Mouse (Mus musculus) left cerebral cortex, postnatal 10 days (tissue): Measurements from ENCODE around the gene Prmt8. TPM values are rescaled to one million over a fixed set of nuclear protein-coding genes. Genes with fewer than 3 reads are reported as not detected.
A peak's percentile ranks its signal among the peaks of the same experiment; 100 is the strongest.

Source experiments
- DNase-seq, 2 experiments: peaks; one replicate each; pipeline ENCODE4 v3.0.0; 2021 to 2022; ENCODE audit warnings: low spot score in 2 of 2, mixed read lengths in 1 of 2; ENCODE audit errors: extremely low spot score in 1 of 2
- intact Hi-C: fragments of 180-260 bp; cut with DNase I; formaldehyde crosslinking; loops from one replicate; pipeline ENCODE4 v1.15.1; 2025
- total RNA-seq, 2 experiments: library from RNA; stranded (reverse); gene quantifications; 2 replicates each; pipeline ENCODE4 v1.2.3; 2021

Gene Prmt8
- 100 to 1,000 TPM; 110 to 112 TPM for total RNA-seq

GRCm38 (mm10) chr6:127769275-127770156 lies at the start of gene Prmt8:
Gene Prmt8 (minus strand): TSS chr6:127769472.
- intact Hi-C loops, result loop anchor here (5.0 to 10.0 kb wide), 5 partner anchors 47 to 225 kb away; no protein-coding TSS in a partner anchor
- peak; percentile 39 to 57 for DNase-seq

- peak; percentile 38 to 47 for DNase-seq
- intact Hi-C loops, result no loop called here
Measured at GRCm38 (mm10) chr6:127803046-127803729, 33.9 kb upstream of the Prmt8 start.

GRCm38 (mm10) chr6:127802211-127802610 lies 32.9 kb upstream of the Prmt8 start:
- intact Hi-C loops, result no loop called here
- no peak for DNase-seq

- intact Hi-C loops, result no loop called here
Measured at GRCm38 (mm10) chr6:127790023-127790422, 20.8 kb upstream of the Prmt8 start.

GRCm38 (mm10) chr6:127770806-127771205 lies 1.5 kb upstream of the Prmt8 start:
- intact Hi-C loops, result loop anchor here (5.0 kb wide), 1 partner anchor 151 kb away; no protein-coding TSS in a partner anchor

More at GRCm38 (mm10) chr6:127790023-127790422, 20.8 kb upstream of the Prmt8 start:
- no peak for DNase-seq

GRCm38 (mm10) chr6:127768621-127769274 lies 524 bp downstream of the Prmt8 start:
- intact Hi-C loops, result loop anchor here (5.0 to 10.0 kb wide), 4 partner anchors 46 to 224 kb away; no protein-coding TSS in a partner anchor
- peak in 1 of 2 experiments; percentile 61 for DNase-seq

More at GRCm38 (mm10) chr6:127770806-127771205, 1.5 kb upstream of the Prmt8 start:
- DNase-seq, result peak; percentile 35 to 80

GRCm38 (mm10) chr6:127767706-127768493 lies 1.4 kb downstream of the Prmt8 start:
- intact Hi-C loops, result loop anchor here (5.0 to 10.0 kb wide), 4 partner anchors 46 to 223 kb away; no protein-coding TSS in a partner anchor
- peak in 1 of 2 experiments; percentile 62 for DNase-seq

GRCm38 (mm10) chr6:127767201-127767705 lies 2.0 kb downstream of the Prmt8 start:
- peak; percentile 63 to 65 for DNase-seq
- intact Hi-C loops, result loop anchor here (5.0 to 10.0 kb wide), 4 partner anchors 45 to 222 kb away; no protein-coding TSS in a partner anchor

- peak; percentile 52 to 62 for DNase-seq
- intact Hi-C loops, result loop anchor here (5.0 to 10.0 kb wide), 4 partner anchors 44 to 222 kb away; no protein-coding TSS in a partner anchor
Measured at GRCm38 (mm10) chr6:127766641-127767200, 2.6 kb downstream of the Prmt8 start.

GRCm38 (mm10) chr6:127766041-127766604 lies 3.1 kb downstream of the Prmt8 start:
- peak; percentile 43 to 64 for DNase-seq
- intact Hi-C loops, result loop anchor here (5.0 to 10.0 kb wide), 4 partner anchors 44 to 221 kb away; no protein-coding TSS in a partner anchor

- intact Hi-C loops, result loop anchor here (5.0 to 10.0 kb wide), 4 partner anchors 43 to 221 kb away; no protein-coding TSS in a partner anchor
- peak in 1 of 2 experiments; percentile 25 for DNase-seq
Measured at GRCm38 (mm10) chr6:127765573-127765972, 3.7 kb downstream of the Prmt8 start.

GRCm38 (mm10) chr6:127758264-127758663 lies 11.0 kb downstream of the Prmt8 start:
- DNase-seq, result no peak
- intact Hi-C loops, result no loop called here

- intact Hi-C loops, result no loop called here
- DNase-seq, result no peak
Measured at GRCm38 (mm10) chr6:127757667-127758167, 11.6 kb downstream of the Prmt8 start.

- intact Hi-C loops, result no loop called here
- peak in 1 of 2 experiments; percentile 28 for DNase-seq
Measured at GRCm38 (mm10) chr6:127756856-127757255, 12.4 kb downstream of the Prmt8 start.

GRCm38 (mm10) chr6:127753228-127753627 lies 16.0 kb downstream of the Prmt8 start:
- no peak for DNase-seq
- intact Hi-C loops, result no loop called here

GRCm38 (mm10) chr6:127752681-127753080 lies 16.6 kb downstream of the Prmt8 start:
- intact Hi-C loops, result no loop called here
- DNase-seq, result no peak

GRCm38 (mm10) chr6:127751499-127751898 lies 17.8 kb downstream of the Prmt8 start:
- no peak for DNase-seq
- intact Hi-C loops, result no loop called here
